In genomic region chr2:103676808-103677207, GRCm38 (mm10) we compare ENCODE assay signal across 32 mouse cellular contexts.
DNase-seq lines count a peak whose midpoint lies in the region; ATAC-seq and TF ChIP-seq lines count a peak whose summit lies in the region.
"Had no signal": no experiment of that assay in that cellular context is flagged by ENCODE, and none has a peak within 500 bp of the region (broad histone marks: within the 10 kb centered on the region; RNA-seq: fewer than 3 reads in every experiment).

No protein-coding gene starts in this region.

- no peak for TF ChIP-seq POLR2A in limb, embryonic 14.5 days (IDR thresholded peaks at IDR 0.05; ENCODE audit: borderline replicate concordance, extremely low read depth, insufficient read depth, insufficient read length)

- intact Hi-C loops in gastrocnemius, postnatal 36 days (cut with DNase I) = no loop called here

- H3K36me3 ChIP-seq in forebrain, postnatal 0 days (ENCODE audit: insufficient read depth) = no peaks in the 10 kb centered on the region
- no peaks in the 10 kb centered on the region for H3K36me3 ChIP-seq in forebrain, embryonic 11.5 days (ENCODE audit: control insufficient read depth, insufficient read depth, low read length)
- H3K36me3 ChIP-seq in embryonic facial prominence, embryonic 13.5 days = no peaks in the 10 kb centered on the region
- no peaks in the 10 kb centered on the region for H3K36me3 ChIP-seq in limb, embryonic 14.5 days (ENCODE audit: control insufficient read depth, insufficient read depth, low read length)
- H3K36me3 ChIP-seq in midbrain, embryonic 15.5 days (replicated peaks) = no peaks in the 10 kb centered on the region
- H3K36me3 ChIP-seq: embryonic facial prominence, embryonic 12.5 days; G1E; heart, embryonic 12.5 days; heart, embryonic 15.5 days; hindbrain, embryonic 10.5 days had no signal

- H3K4me1 ChIP-seq in forebrain, postnatal 0 days (ENCODE audit: insufficient read depth) = 0 out of 2 replicates have a peak, but pooled peaks cover 2% of the 10 kb centered on the region
- H3K4me1 ChIP-seq in forebrain, embryonic 11.5 days (replicated peaks; ENCODE audit: control insufficient read depth, insufficient read depth, low read length) = no peaks in the 10 kb centered on the region; the same call in 1 of the 2 replicates
- peaks cover 51% of the 10 kb centered on the region for H3K4me1 ChIP-seq in embryonic facial prominence, embryonic 13.5 days
- peaks cover 25% of the 10 kb centered on the region for H3K4me1 ChIP-seq in limb, embryonic 14.5 days (ENCODE audit: control insufficient read depth, insufficient read depth, low read length)
- 0 out of 2 replicates have a peak, but pooled peaks cover 7% of the 10 kb centered on the region for H3K4me1 ChIP-seq in midbrain, embryonic 15.5 days

- H3K9me3 ChIP-seq in forebrain, postnatal 0 days (ENCODE audit: low read length) = no peaks in the 10 kb centered on the region
- H3K9me3 ChIP-seq in forebrain, embryonic 11.5 days (ENCODE audit: control insufficient read depth, low read length) = no peaks in the 10 kb centered on the region
- H3K9me3 ChIP-seq in embryonic facial prominence, embryonic 13.5 days = no peaks in the 10 kb centered on the region
- no peaks in the 10 kb centered on the region for H3K9me3 ChIP-seq in limb, embryonic 14.5 days (ENCODE audit: control insufficient read depth, low read length)
- H3K9me3 ChIP-seq in midbrain, embryonic 15.5 days = no peaks in the 10 kb centered on the region
- H3K9me3 ChIP-seq: embryonic facial prominence, embryonic 12.5 days; forebrain, embryonic 13.5 days; G1E; heart, embryonic 12.5 days; heart, embryonic 15.5 days; hindbrain, embryonic 10.5 days had no signal

- DNase-seq in forebrain, postnatal 0 days = no peak
- no peak for DNase-seq in forebrain, embryonic 11.5 days (ENCODE audit: low spot score)
- peak; percentile 63 for DNase-seq in embryo, embryonic 11 days
- no peak for DNase-seq in limb, embryonic 14.5 days (ENCODE audit: low spot score)
- DNase-seq in gastrocnemius, postnatal 36 days = no peak
- no peak for DNase-seq in kidney, postnatal 14 days
- DNase-seq: adrenal gland, postnatal 10 days; B cell, adult 2 months; cerebellum, adult 18-20 months; cerebellum, adult 9-10 months; cerebellum, postnatal 25 days; gastrocnemius, adult 2 months; gastrocnemius, postnatal 14 days; heart, adult 18-20 months; heart, postnatal 10 days; heart, postnatal 36 days had no signal

- no peak overlapping the region for H3K4me3 ChIP-seq in forebrain, postnatal 0 days (ENCODE audit: low read depth, low read length)
- no peak overlapping the region for H3K4me3 ChIP-seq in forebrain, embryonic 11.5 days (ENCODE audit: low read depth, low read length)
- no peak overlapping the region for H3K4me3 ChIP-seq in embryonic facial prominence, embryonic 13.5 days
- H3K4me3 ChIP-seq in limb, embryonic 14.5 days (replicated peaks; ENCODE audit: low read length) = no peak overlapping the region
- H3K4me3 ChIP-seq in midbrain, embryonic 15.5 days = no peak overlapping the region
- H3K4me3 ChIP-seq: embryonic facial prominence, embryonic 12.5 days; erythroblast, embryonic 14.5 days; forebrain, embryonic 13.5 days; gastrocnemius, adult 2 months; heart, embryonic 12.5 days; heart, embryonic 15.5 days; hindbrain, embryonic 10.5 days had no signal

- H3K4me2 ChIP-seq in forebrain, postnatal 0 days (ENCODE audit: low read depth) = no peak overlapping the region
- H3K4me2 ChIP-seq in forebrain, embryonic 11.5 days (ENCODE audit: low read depth, low read length, severe bottlenecking) = no peak overlapping the region
- no peak overlapping the region for H3K4me2 ChIP-seq in embryonic facial prominence, embryonic 13.5 days
- H3K4me2 ChIP-seq in limb, embryonic 14.5 days (replicated peaks; ENCODE audit: low read depth, low read length, severe bottlenecking) = no peak overlapping the region
- no peak overlapping the region for H3K4me2 ChIP-seq in midbrain, embryonic 15.5 days
- H3K4me2 ChIP-seq: embryonic facial prominence, embryonic 12.5 days; forebrain, embryonic 13.5 days; heart, embryonic 12.5 days; heart, embryonic 15.5 days; hindbrain, embryonic 14.5 days had no signal

- ATAC-seq in forebrain, postnatal 0 days = peak; percentile 53; the same call in 1 of the 2 replicates
- no peak for ATAC-seq in forebrain, embryonic 11.5 days (replicated peaks; ENCODE audit: low FRiP score)
- no peak for ATAC-seq in embryonic facial prominence, embryonic 13.5 days (ENCODE audit: insufficient number of reproducible peaks, insufficient read depth, low FRiP score, low TSS enrichment, low read depth)
- peak; percentile 47; the same call in 1 of the 2 replicates for ATAC-seq in limb, embryonic 14.5 days (ENCODE audit: low FRiP score, low read depth)
- no peak for ATAC-seq in midbrain, embryonic 15.5 days (replicated peaks)
- ATAC-seq: forebrain, embryonic 13.5 days; forebrain, embryonic 16.5 days; inflammation-experienced regulatory T-cells, adult 6 months; intestine, embryonic 16.5 days; Patski had no signal

- no peak for TF ChIP-seq CTCF in forebrain, postnatal 0 days (IDR thresholded peaks at IDR 0.05; ENCODE audit: low read depth)

- H3K27me3 ChIP-seq in forebrain, postnatal 0 days (ENCODE audit: insufficient read depth, low read length) = no peaks in the 10 kb centered on the region
- H3K27me3 ChIP-seq in forebrain, embryonic 11.5 days (ENCODE audit: control insufficient read depth, insufficient read depth, low read length) = no peaks in the 10 kb centered on the region
- H3K27me3 ChIP-seq in embryonic facial prominence, embryonic 13.5 days = peaks cover 5% of the 10 kb centered on the region; the same call in 1 of the 2 replicates
- no peaks in the 10 kb centered on the region for H3K27me3 ChIP-seq in limb, embryonic 14.5 days (ENCODE audit: control insufficient read depth, insufficient read depth, low read length)
- no peaks in the 10 kb centered on the region for H3K27me3 ChIP-seq in midbrain, embryonic 15.5 days (replicated peaks)
- H3K27me3 ChIP-seq: CH12.LX; embryonic facial prominence, embryonic 12.5 days; forebrain, embryonic 13.5 days; heart, embryonic 12.5 days; heart, embryonic 15.5 days; Patski had no signal

- no peak overlapping the region for H3K9ac ChIP-seq in forebrain, postnatal 0 days
- H3K9ac ChIP-seq in forebrain, embryonic 11.5 days (ENCODE audit: low read length) = no peak overlapping the region
- no peak overlapping the region for H3K9ac ChIP-seq in embryonic facial prominence, embryonic 13.5 days
- no peak overlapping the region for H3K9ac ChIP-seq in limb, embryonic 14.5 days (ENCODE audit: low read depth, low read length, severe bottlenecking)
- no peak overlapping the region for H3K9ac ChIP-seq in midbrain, embryonic 15.5 days
- H3K9ac ChIP-seq: embryonic facial prominence, embryonic 12.5 days; forebrain, embryonic 13.5 days; heart, embryonic 15.5 days; hindbrain, embryonic 14.5 days had no signal

- no peak overlapping the region for H3K27ac ChIP-seq in forebrain, postnatal 0 days (ENCODE audit: low read depth, low read length)
- H3K27ac ChIP-seq in forebrain, embryonic 11.5 days (ENCODE audit: low read depth, low read length) = no peak overlapping the region
- H3K27ac ChIP-seq in embryonic facial prominence, embryonic 13.5 days = peak overlapping the region; percentile 3; the same call in 1 of the 2 replicates
- H3K27ac ChIP-seq in limb, embryonic 14.5 days (replicated peaks; ENCODE audit: low read depth, low read length) = no peak overlapping the region
- no peak overlapping the region for H3K27ac ChIP-seq in midbrain, embryonic 15.5 days
- H3K27ac ChIP-seq: embryonic facial prominence, embryonic 12.5 days; forebrain, embryonic 13.5 days; gastrocnemius, adult 2 months; heart, embryonic 15.5 days; hindbrain, embryonic 14.5 days; hindbrain, postnatal 0 days had no signal

- WGBS in forebrain, postnatal 0 days = 74% methylated on average over 2 of the region's 2 CpGs
- WGBS in forebrain, embryonic 11.5 days = 73% methylated on average over 2 of the region's 2 CpGs
- WGBS in embryonic facial prominence, embryonic 13.5 days = 21% methylated on average over 2 of the region's 2 CpGs
- WGBS in limb, embryonic 14.5 days = 11% methylated on average over 2 of the region's 2 CpGs
- WGBS in midbrain, embryonic 15.5 days = 74% methylated on average over 2 of the region's 2 CpGs

Comparison
In these comparisons a context has a peak if more than half of its experiments do, and no peak if none do; other contexts are left out.
1. ATAC-seq: peak in forebrain, postnatal 0 days (single experiment) and limb, embryonic 14.5 days (single experiment); none in forebrain, embryonic 11.5 days (single experiment), embryonic facial prominence, embryonic 13.5 days (single experiment) and midbrain, embryonic 15.5 days (single experiment).